Mouse (Mus musculus) kidney, adult 2 months (tissue): ENCODE measurements around the gene Rcn1.

Experiments used
- CTCF ChIP-seq: fragments of 200-500 bp; conservative IDR thresholded peaks from 2 replicates; pipeline ENCODE4 v1.5.1; 2011; ENCODE audit warnings: low read depth, mild to moderate bottlenecking, control low read depth, low read length, moderate library complexity, mixed read lengths; ENCODE audit not compliant: insufficient read depth, insufficient read length
- POLR2A ChIP-seq: fragments of 200-500 bp; IDR thresholded peaks from one replicate; pipeline ENCODE4 v1.6.1; 2011; ENCODE audit warnings: low read depth, low read length, control low read depth

DNA sequence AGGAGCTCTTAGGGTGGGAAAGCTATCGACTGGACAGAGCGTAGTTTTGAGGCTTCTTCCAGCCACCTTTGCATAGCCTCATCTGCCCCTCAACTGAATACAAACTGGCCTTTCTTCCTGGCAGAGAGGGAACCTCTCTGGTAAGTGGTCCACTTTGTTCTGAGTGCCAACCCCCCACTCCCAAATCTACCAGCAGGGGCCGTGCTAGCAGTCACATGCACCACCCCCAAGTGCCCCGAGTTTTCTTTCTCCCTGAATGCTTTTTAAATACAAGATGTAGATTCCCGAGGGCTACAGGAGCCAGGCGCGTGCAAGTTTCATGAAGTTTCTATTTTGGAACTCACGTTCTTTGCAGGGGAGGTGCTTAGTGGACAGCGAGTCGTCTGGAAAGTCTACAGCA, 33.8 kb upstream of the Rcn1 start:
- no peak for TF ChIP-seq CTCF
- TF ChIP-seq POLR2A: no peak
